Mouse (Mus musculus) stomach, embryonic 16.5 days (tissue): ENCODE measurements at regions not wholly inside any gene's neighbourhood (a gene's known extent, or its start where the extent isn't known, plus 50 kb on each side); places are given as distances from the start of the nearest gene placed in this dataset.

Experiments
- ATAC-seq: fragments of 200-750 bp; cut with Nextera tagmentation; 2 replicates; pipeline ENCODE4 v1.8.0; 2017; ENCODE audit warnings: moderate number of reproducible peaks, moderate TSS enrichment; ENCODE audit not compliant: insufficient read depth, low FRiP score
- H3K27ac ChIP-seq: fragments of 300-500 bp; sonication (generic); 2 replicates; pipeline ENCODE4 v1.5.1; 2014; ENCODE audit warnings: low read length
- H3K27me3 ChIP-seq: fragments of 300-500 bp; sonication (generic); 2 replicates; pipeline ENCODE4 v1.6.1; 2014; ENCODE audit warnings: low read length, control low read depth, mixed read lengths; ENCODE audit not compliant: control insufficient read depth, insufficient read depth
- H3K36me3 ChIP-seq: fragments of 300-500 bp; sonication (generic); 2 replicates; pipeline ENCODE4 v1.6.1; 2014; ENCODE audit warnings: low read length; ENCODE audit not compliant: control insufficient read depth, insufficient read depth
- H3K4me1 ChIP-seq: fragments of 300-500 bp; sonication (generic); 2 replicates; pipeline ENCODE4 v1.6.1; 2014; ENCODE audit warnings: low read length, control low read depth, mixed read lengths; ENCODE audit not compliant: control insufficient read depth, insufficient read depth
- H3K4me2 ChIP-seq: fragments of 300-500 bp; sonication (generic); 2 replicates; pipeline ENCODE4 v1.6.1; 2014; ENCODE audit warnings: low read depth, low read length, mixed read lengths
- H3K4me3 ChIP-seq: fragments of 300-500 bp; sonication (generic); replicated peaks from 2 replicates; pipeline ENCODE4 v1.5.1; 2014; ENCODE audit warnings: mild to moderate bottlenecking, low read length
- H3K9ac ChIP-seq: fragments of 300-500 bp; sonication (generic); 2 replicates; pipeline ENCODE4 v1.6.1; 2014; ENCODE audit warnings: low read length
- H3K9me3 ChIP-seq: fragments of 300-500 bp; sonication (generic); replicated peaks from 2 replicates; pipeline ENCODE4 v1.6.1; 2016; ENCODE audit warnings: low read length, control low read depth; ENCODE audit not compliant: control insufficient read depth
- WGBS: fragments of 180-500 bp; shearing (Covaris S2); extraction: QIAGEN DNeasy Blood & Tissue Kit; methylation state at CpG from one replicate; pipeline ENCODE4 v1.1.7; 2014; 5-methylcytosine and 5-hydroxymethylcytosine counted together

DNA sequence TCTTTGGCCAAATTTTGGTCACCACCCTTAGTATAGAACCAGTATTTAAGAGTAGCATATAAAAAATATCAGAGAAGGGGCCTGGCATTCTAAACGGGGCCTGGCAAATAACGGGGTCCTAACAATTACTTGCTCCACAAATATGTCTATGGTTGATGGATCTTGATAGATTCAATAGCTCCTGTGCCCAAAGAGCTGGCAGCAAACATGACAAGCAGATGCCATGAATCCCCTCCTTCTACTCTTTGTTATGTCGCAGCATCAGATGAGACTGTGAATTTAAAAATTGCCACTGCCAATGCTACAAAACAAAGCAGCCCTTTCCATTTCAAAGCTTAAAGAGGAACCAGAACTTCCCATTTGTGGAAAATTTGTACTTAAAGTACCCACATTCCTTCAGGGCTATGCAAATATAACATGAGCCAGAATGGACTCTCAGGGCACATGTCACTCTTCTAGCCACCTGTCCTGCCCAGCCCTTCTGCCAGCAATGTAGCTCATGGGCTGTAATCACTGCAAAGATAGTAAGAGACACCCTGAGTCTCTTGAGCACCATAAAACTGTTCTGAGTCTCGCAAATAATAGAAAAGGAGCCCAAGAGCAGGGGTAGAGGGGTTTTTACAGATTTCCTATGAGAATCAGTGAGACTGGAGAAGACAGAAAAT is 342.4 kb upstream of the Kirrel3 start:
- Histone ChIP-seq H3K27me3 (no peaks in the 10 kb centered on the region), H3K36me3 (no peaks in the 10 kb centered on the region), H3K4me1 (no peaks in the 10 kb centered on the region), H3K4me2 (no peak overlapping the region), H3K27ac (no peak overlapping the region), H3K4me3 (no peak overlapping the region), H3K9me3 (no peaks in the 10 kb centered on the region), H3K9ac (no peak overlapping the region)
- WGBS, result 86% methylated on average over 4 of the region's 4 CpGs
- no peak for ATAC-seq

DNA sequence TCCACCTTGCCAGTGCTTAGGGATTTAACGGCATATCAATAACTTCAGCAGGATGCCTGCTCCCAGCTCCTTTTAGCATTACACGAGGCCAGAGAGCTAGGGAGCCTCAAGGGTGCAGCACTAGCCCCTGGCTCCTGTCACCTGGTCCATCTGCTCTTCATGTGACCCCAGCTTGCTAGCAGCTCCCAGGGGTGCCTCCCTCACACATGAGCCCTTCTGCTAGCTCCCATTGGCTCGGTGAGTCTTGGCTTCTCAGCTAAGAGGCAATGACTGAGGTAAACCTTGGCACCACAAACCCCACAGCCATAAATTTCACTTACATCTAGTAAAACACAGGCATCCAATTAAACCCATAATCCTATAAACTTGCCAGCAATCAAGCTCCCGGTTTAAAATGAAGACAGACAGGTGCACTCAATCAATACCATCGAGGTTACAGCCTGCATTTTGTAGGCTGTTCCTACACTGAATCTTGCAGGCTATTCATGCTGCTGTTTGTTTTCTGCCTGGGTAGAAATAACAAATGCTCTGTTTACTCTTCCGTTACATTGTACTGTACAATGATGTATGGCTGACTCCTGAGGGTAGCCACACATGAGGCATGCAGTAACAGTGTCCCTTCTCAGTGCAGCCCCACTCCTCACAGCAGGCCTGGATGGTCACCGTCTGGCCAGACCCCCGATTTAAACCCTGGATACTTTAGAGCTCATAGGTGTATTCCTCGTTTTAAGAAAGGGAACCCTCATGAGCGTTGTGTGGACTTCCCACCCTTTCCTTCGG is 330.3 kb upstream of the Kirrel3 start:
- H3K9me3 ChIP-seq, result no peaks in the 10 kb centered on the region
- H3K9ac ChIP-seq, result no peak overlapping the region
- H3K4me3 ChIP-seq, result no peak overlapping the region
- WGBS, result 38% methylated on average over 11 of the region's 11 CpGs
- H3K36me3 ChIP-seq, result no peaks in the 10 kb centered on the region
- H3K4me2 ChIP-seq, result no peak overlapping the region
- ATAC-seq, result no peak
- no peaks in the 10 kb centered on the region for H3K27me3 ChIP-seq
- no peaks in the 10 kb centered on the region for H3K4me1 ChIP-seq
- no peak overlapping the region for H3K27ac ChIP-seq

DNA sequence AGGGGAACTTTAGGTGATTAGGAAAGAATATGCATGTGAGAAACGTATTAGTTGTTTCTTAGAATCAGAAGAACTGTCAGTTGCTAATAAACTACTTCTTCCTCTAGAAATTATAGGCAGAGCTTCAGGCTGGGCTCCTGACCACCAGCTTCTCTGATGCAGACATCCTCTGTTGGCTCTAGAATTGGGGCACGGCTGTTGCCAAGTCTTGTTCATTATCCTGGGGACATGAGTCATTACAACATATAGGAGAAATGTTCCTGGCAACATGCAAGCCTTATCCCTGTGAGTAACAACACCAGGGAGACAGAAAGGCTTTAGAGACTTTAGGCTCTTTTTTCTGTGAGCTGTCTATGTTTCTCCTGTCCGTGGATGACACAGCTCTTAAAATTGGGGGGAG is 329.1 kb upstream of the Kirrel3 start:
- Histone ChIP-seq H3K27ac (no peak overlapping the region), H3K9ac (no peak overlapping the region), H3K27me3 (no peaks in the 10 kb centered on the region), H3K4me1 (no peaks in the 10 kb centered on the region), H3K36me3 (no peaks in the 10 kb centered on the region), H3K4me3 (no peak overlapping the region), H3K4me2 (no peak overlapping the region), H3K9me3 (no peaks in the 10 kb centered on the region)
- ATAC-seq, result no peak
- 42% methylated on average over 3 of the region's 3 CpGs for WGBS

DNA sequence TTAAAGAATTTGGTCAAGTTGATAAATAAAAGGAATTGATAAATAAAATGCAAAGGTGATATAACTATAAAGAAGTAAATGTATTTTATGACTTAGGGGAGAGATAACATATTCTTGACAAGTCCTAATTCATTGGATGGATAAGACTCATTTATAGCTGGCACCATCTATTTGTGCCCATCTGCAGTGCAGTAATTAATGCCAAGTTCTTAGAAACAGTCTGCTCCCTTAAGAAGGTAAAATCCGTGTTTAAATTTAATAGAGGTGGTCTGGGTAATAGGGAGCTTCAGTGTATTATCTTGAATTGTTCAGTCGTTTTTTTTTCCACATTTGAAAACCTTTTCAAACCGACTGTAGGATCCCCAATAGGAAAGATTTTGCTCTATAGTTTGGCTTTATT is 324.6 kb upstream of the Kirrel3 start:
- WGBS, result 70% methylated on average over 3 of the region's 3 CpGs
- no peaks in the 10 kb centered on the region for H3K9me3 ChIP-seq
- no peak overlapping the region for H3K27ac ChIP-seq
- no peaks in the 10 kb centered on the region for H3K27me3 ChIP-seq
- no peak overlapping the region for H3K9ac ChIP-seq
- ATAC-seq, result no peak
- no peak overlapping the region for H3K4me3 ChIP-seq
- no peak overlapping the region for H3K4me2 ChIP-seq
- no peaks in the 10 kb centered on the region for H3K36me3 ChIP-seq
- H3K4me1 ChIP-seq, result no peaks in the 10 kb centered on the region

DNA sequence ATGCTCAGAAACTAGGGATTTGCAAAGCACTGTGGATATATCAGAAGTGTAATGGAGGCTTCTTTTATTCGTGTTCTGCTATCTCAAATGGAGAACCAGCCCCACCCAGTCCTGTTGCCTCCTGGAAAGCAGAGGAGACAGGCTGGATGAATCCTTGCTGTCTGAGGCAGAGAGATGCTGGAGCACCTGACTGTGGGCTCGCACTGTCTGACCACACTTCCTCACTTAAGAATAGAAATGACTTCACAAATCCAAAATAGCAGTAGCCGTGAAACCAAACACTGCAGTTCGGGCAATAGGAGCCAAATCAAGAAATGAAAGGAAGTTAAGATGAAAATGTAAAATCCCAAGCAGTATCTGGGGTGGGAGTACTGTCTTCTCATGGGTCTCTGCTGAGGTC is 299.4 kb upstream of the Kirrel3 start:
- Histone ChIP-seq H3K9ac (no peak overlapping the region), H3K4me2 (no peak overlapping the region), H3K36me3 (no peaks in the 10 kb centered on the region), H3K4me3 (no peak overlapping the region), H3K4me1 (no peaks in the 10 kb centered on the region), H3K27me3 (no peaks in the 10 kb centered on the region), H3K9me3 (no peaks in the 10 kb centered on the region), H3K27ac (no peak overlapping the region)
- no peak for ATAC-seq
- 71% methylated on average over 4 of the region's 4 CpGs for WGBS

DNA sequence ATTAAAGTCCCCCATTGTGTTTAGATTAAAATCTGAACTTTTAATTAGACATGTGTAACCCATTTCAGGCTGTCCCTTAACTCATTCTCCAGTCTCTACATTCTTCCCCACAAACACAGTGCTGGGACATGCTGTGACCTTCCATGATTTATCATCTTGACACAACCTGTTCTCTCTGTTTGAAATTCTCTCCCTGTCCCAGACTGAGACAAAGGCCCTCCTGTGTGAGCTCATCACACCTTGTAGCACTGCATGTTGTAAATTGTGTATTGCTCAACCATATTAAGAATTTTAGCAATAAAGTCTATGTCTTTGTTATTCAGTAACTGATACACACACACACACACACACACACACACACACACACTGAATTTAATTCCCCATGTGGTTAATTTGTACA is 293.2 kb upstream of the Kirrel3 start:
- Histone ChIP-seq H3K27ac (no peak overlapping the region), H3K9ac (no peak overlapping the region), H3K27me3 (no peaks in the 10 kb centered on the region), H3K36me3 (no peaks in the 10 kb centered on the region), H3K4me1 (no peaks in the 10 kb centered on the region), H3K4me2 (no peak overlapping the region), H3K4me3 (no peak overlapping the region), H3K9me3 (no peaks in the 10 kb centered on the region)
- no peak for ATAC-seq

DNA sequence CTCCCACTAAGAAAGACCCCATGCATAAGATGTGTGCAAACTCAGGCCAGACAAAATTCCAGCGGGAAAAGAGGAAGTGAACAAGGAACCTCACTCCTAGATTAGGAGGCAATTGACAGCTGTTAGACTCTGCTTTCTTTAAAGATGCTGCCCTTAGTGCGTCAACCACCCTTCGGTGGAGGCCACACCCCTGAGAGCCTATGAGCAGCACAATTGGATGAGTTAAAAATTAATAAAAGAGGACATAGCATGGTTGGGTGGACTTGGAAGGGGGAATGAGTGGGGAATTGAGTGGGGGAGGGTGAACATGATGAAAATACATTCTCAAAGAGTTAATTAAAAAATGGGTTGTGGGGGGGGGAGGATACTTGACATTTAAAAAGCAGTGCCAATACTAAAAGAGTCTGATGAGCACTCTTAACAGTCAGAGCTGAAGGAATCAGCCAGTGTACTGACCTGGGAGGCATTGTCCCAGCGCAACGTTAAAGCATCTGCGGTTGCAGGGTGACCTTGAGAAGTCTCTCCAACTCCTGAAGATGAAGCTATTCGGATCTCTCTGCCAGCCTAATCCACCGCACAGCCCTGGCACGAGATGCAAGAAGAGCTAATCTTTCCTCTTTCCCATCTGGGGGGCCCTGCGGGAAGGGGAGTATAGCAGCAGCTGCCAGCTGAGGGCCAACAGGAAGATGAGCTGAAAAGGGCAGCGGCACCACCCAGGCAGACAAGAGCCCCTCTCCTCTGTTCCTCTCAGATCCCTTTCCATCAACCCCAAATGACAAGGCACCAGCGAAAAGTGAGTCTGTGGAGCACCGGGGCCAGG is 283.4 kb upstream of the Kirrel3 start:
- no peaks in the 10 kb centered on the region for H3K9me3 ChIP-seq
- H3K4me3 ChIP-seq, result no peak overlapping the region
- ATAC-seq, result no peak
- WGBS, result 42% methylated on average over 13 of the region's 13 CpGs
- no peak overlapping the region for H3K27ac ChIP-seq
- no peaks in the 10 kb centered on the region for H3K27me3 ChIP-seq
- no peaks in the 10 kb centered on the region for H3K4me1 ChIP-seq
- no peak overlapping the region for H3K9ac ChIP-seq
- H3K4me2 ChIP-seq, result no peak overlapping the region
- no peaks in the 10 kb centered on the region for H3K36me3 ChIP-seq

DNA sequence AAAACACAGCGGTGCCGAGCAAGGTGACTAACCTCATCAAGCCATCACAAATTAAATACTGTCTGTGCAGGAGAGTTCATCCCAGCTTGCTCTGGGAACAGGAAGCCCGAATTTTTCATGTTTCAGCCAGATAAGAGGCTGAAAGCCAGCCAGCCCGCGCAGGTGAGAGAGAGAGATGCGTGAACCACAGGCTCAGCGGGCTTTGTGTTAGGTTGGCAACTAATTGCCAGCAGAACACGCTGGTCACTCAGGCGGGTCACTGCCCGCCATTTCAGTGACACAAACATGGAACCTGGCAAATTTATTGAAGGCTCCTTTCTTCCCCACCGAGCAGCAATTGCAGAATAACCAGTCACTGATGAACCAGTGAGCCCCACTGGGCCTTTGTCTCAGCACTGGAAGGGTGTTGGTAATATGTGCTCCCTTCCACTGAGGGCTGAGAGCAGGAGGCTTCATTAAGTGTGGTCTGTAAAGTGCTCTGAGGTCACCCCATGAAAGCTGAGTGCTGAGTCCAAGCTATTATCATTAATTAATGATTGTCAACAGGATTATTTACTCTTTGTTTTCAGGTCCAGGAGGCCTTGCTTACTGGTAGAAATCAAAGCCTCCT is 282.6 kb upstream of the Kirrel3 start:
- H3K4me1 ChIP-seq, result no peaks in the 10 kb centered on the region
- H3K4me2 ChIP-seq, result no peak overlapping the region
- no peaks in the 10 kb centered on the region for H3K27me3 ChIP-seq
- ATAC-seq, result no peak
- no peak overlapping the region for H3K4me3 ChIP-seq
- H3K36me3 ChIP-seq, result no peaks in the 10 kb centered on the region
- no peak overlapping the region for H3K9ac ChIP-seq
- H3K27ac ChIP-seq, result no peak overlapping the region
- 42% methylated on average over 11 of the region's 11 CpGs for WGBS
- no peaks in the 10 kb centered on the region for H3K9me3 ChIP-seq
